Mouse (Mus musculus) E14TG2a.4 (cell line): ENCODE results near the gene Klhl32.

Experiments
- CTCF ChIP-seq: conservative IDR thresholded peaks from 2 replicates; pipeline ENCODE4 v1.5.1; 2014; ENCODE audit warnings: low read length
- POU5F1 ChIP-seq: IDR thresholded peaks from 2 replicates; pipeline ENCODE4 v1.6.1; 2014; ENCODE audit warnings: low read length, borderline replicate concordance

DNA sequence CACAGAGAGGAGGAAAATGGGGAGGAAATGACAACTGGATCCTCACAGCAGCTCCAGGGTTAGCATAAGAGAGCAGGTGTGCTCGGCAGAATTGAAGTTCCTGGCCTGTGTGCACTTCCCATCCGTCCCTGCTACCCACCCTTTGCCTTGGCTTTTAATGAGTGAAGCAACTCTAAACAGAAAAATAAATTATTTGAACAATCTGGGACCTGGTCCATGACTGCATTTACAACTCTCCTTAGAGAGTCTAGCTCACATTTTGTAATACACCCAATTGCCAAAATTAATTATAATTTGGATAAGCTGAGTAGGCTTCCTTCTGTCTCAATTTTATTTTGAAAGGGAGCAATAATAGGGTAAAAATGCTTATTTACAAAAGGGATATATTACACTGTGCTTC lies 49.6 kb downstream of the Klhl32 start:
- no peak for TF ChIP-seq CTCF
- TF ChIP-seq POU5F1, result no peak
